Mouse (Mus musculus): ENCODE measurements at regions not wholly inside any gene's neighbourhood (a gene's known extent, or its start where the extent isn't known, plus 50 kb on each side); places are given as distances from the start of the nearest gene placed in this dataset.
"Not testable (repeated sequence)": the region's sequence is repeated elsewhere in the genome, so short reads cannot be mapped to it uniquely, and the experiment has no call there.

- no peak for DNase-seq
These were observed 1948.3 kb downstream of the 9330182O14Rik start for GRCm38 (mm10) chr15:42082436-42082835.

- no peak for DNase-seq
These were observed 1966.6 kb downstream of the 9330182O14Rik start for GRCm38 (mm10) chr15:42100730-42101129.

DNA sequence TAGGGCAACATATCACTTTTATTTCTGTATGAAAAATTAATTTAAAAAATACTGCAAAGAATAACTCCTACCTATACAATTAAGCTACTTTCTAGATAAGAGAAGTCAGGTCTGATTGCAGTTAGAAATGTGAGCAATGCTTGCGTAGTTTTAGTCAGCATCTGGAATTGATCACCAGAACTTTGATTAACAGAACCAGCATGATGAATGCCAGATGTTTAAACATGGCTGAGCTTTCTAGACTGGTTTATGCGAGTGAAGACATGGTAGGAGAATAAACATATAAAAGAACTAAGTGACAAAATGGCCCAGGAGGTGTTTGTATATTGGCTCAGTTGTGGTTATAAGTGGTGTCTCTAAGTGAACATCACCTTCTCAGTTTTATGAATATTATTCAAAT lies 1970.7 kb downstream of the 9330182O14Rik start:
- DNase-seq, result no peak

DNA sequence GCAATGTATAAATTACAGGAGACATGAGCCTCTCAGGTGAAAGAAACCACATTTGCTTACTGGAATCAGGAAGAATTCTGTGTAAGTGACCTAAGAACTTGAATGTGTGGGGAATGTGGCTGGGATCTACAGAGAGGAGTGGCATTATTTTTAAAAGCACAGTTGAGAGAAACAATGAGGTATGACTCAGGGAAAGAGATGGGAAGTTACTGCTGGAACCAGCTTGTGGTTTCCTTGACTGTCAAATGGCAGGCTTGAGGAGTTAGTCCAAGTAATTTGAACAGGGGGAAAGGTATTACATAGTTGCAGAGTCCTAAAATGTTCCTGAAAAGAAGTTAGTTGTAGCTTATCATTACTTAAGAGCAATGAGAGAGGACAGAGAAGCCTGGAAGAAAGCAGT lies 1972.9 kb downstream of the 9330182O14Rik start:
- DNase-seq, result no peak

- DNase-seq, result no peak
These were observed 1977.6 kb downstream of the 9330182O14Rik start for GRCm38 (mm10) chr15:42111811-42112210.

DNA sequence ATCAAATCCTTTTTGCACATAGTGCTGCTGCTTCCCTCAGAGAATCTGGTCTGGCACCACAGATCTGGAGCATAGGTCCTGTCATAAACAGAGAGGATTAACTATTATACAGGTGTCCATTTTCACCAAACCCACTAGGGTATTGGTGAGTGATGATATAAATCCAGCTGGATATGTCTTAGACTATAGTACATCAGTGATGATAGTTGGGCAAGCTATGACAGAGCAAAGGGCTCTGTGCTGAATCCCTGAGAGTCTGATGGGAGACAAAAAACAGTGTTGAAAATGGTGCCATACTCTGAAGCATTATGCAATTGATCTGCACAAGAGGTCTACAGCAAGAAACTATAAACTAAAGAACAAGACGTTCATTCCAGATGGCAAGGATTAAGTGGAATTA lies 1993.3 kb downstream of the 9330182O14Rik start:
- no peak for DNase-seq

DNA sequence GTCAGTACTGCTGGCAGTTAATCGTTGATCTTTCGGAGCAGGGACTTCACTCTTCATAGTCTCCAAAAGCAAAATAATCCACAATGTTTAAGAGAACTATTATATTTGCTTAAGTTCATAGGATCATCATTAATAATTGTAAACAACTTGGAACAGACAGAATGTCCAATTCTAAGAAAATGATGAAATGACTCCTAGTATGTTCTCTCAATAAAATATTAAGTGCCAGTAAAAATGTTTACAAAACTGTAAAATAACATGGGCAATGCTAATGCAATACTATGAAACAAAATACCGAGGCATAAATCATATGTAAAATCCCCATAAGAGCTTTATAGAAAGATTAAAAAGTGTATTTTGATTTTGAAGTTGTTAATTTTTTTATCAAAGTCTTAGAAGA lies 1994.8 kb downstream of the 9330182O14Rik start:
- DNase-seq, result no peak

GRCm38 (mm10) chr15:42166546-42166945 lies 2032.4 kb downstream of the 9330182O14Rik start:
- no peak for DNase-seq

- DNase-seq, result not testable (repeated sequence)
These were observed 2043.6 kb downstream of the 9330182O14Rik start for GRCm38 (mm10) chr15:42177766-42178165.

DNA sequence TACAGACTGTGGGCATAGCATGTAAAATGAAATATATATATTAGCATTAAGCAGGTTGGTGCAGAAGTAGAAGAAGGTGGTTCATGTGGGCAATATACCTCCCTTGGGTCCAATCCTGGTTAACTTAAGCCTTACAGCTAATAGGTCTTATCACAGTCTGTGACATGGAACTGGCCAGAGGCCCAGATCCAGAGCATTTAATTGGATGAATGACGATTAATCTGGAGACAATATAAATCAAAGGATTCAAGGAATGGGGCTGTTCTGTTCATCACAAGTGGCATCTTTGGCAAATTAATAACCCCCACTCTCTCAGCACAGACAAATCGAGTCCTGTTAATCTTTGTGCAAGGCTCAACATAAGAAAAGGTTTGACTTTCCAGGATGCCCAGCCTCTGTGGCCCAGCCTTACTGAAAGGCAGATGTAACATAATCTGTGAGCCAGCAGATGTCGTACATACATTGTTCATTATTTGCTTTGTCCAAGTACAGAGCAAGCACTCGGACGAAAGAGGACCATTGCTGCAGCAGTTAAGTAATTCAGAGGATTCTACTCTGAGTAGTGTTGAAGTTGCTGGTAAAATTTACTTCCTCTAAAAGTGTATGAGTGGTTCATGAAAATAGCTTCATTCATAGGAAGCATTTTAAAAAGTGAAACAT lies 2073.2 kb downstream of the 9330182O14Rik start:
- peak; percentile 13 to 22 for DNase-seq

DNA sequence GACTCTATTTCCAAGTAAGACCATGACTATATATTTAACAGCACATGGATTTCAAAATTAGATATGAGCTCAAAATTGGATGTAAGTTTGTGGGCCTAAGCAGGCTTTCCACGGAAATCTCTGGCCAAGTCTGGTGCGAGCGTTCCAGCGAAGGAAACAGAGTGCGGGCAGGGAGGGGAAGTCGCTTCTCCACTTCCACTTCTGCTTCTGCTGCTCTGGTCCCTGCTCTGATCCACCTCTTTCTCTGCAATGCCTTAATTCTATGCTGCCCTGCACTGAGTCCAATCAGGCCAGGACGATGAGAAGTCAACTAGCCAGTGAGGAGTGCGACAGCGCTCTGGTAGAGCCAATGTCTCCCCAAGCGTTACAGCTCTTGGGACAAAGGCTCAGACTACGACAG lies 2085.3 kb downstream of the 9330182O14Rik start:
- no peak for DNase-seq

GRCm38 (mm10) chr15:42220005-42220404 lies 2085.8 kb downstream of the 9330182O14Rik start:
- no peak for DNase-seq

- no peak for DNase-seq
These were observed 2090.8 kb downstream of the 9330182O14Rik start for GRCm38 (mm10) chr15:42225006-42225405.

- DNase-seq, result no peak
These were observed 2097.5 kb downstream of the 9330182O14Rik start for GRCm38 (mm10) chr15:42231692-42232091.

GRCm38 (mm10) chr15:42246812-42247211 lies 2112.6 kb downstream of the 9330182O14Rik start:
- DNase-seq, result no peak

DNA sequence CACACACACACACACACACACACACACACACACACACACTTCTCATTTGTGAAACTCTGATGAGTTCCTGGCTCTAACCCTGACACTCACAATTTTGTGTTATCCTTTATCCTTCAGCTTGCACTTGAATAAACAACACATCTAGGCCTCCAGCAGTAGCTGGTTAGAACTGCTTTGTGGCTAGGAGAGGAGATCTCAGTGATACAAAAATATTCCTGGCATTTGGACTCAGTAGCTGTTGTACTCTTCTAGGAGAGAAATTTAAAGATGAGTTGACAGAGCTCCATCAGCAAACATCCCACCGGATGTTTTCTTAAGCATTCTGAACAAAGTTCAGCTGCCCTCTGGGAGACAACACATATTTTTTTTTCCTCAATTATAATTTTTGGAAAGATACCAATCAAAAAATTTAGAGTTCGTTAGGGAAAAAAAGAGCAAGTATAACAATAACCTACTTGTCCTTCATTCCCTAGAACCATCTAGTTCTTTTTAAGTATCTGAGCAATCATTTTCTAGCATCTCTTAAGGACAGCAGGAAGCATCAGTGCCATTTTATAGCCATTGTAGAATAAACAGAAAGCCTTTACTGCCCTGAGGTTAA lies 2118.7 kb downstream of the 9330182O14Rik start:
- peak in 1 of 2 experiments; percentile 11 for DNase-seq

DNA sequence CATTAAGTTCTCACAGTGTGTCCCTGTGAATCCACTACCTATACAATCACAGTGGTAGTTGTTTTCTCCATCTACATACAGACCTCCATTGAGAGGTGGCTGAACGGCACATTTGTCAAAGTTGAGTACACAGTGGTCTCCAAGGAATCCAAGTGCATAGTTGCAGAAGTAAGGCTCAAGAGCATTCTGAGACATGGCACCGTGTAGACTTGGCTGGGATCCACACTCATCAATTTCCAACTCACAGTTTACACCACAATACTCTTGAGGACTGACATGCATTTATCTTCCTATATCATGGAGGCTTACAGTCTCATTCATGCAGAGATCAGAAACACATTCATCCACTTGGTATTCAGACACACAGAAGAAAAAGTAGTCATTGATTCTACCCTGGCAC lies 2122.2 kb downstream of the 9330182O14Rik start:
- no peak for DNase-seq

GRCm38 (mm10) chr15:42275117-42275516 lies 2141.0 kb downstream of the 9330182O14Rik start:
- DNase-seq, result no peak

GRCm38 (mm10) chr15:42277247-42277646 lies 2143.1 kb downstream of the 9330182O14Rik start:
- DNase-seq, result no peak

DNA sequence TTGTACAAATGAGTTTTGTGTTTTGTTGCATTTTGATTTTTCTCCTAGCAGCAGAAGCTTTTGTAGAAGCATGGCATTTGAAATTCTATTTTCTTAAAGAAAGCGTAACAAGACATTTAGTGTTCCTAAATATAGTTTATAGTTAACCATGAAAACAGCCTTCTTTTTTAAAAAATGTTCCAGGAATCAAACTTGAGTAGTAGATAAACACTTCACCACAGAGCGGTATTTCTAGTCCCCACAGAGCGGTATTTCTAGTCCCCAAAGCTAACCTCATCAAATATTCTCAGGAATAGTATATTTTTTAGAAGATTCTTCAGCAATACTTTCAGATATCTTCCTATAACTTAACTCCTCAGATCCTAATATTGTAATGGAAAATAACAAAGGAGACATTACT lies 2146.6 kb downstream of the 9330182O14Rik start:
- DNase-seq, result no peak

DNA sequence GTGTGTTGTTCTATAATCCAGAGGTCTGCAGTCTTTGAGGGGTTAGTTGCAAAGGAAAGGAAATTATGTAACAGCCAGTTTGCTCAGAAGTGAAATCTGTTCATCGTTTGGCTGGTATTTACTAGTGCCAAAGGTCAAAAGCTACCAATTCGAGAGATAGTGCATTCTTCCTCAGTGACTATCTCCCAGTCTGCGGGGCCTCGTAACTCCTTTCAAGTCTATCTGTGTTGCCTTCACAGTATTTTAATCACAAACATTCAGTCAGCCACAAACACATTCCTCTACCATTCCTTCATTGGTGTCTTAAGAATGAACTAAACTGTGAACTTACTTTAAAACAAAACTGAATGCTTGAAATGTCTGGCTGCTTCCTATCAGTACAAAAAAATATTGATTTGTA lies 2162.2 kb downstream of the 9330182O14Rik start:
- peak in 1 of 2 experiments; percentile 4 for DNase-seq

DNA sequence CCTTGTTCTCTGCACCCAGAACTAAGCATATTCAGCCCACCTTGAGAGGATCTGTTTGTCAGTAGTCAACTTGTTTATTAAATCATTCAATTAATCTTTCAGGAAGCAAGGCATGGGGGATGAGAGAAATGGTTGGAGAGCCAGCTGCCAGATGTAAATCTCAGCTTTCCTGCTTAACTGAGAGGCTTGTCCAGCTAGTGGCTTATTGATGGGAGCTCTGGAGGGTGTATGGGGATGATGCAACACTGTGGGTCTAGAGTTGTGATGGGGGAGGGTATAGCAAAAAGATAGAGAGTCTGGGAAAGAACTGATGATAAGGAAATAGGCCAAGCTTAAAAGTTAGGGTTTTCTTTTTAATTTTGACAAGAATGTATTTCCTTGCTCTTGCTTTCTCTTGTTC lies 2163.3 kb downstream of the 9330182O14Rik start:
- peak in 1 of 2 experiments; percentile 0 for DNase-seq

DNA sequence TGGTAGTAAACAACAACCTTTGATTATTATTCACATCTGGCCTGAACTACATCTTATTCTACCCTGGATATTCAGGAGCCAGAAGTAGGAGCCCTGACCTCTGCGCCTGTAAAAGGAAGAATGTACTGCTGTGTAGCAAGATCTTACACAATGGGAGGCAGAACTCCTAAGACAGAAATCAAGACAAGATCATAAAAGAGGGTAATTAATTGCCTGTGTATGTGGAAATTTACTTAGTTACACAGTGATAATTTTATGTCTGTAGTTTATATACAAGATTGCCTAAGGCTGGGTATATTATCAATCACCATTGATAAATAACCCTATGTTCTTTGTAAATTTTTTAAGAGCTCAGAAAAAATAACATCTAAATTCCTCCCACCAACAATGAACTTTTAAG lies 2167.8 kb downstream of the 9330182O14Rik start:
- DNase-seq, result no peak

DNA sequence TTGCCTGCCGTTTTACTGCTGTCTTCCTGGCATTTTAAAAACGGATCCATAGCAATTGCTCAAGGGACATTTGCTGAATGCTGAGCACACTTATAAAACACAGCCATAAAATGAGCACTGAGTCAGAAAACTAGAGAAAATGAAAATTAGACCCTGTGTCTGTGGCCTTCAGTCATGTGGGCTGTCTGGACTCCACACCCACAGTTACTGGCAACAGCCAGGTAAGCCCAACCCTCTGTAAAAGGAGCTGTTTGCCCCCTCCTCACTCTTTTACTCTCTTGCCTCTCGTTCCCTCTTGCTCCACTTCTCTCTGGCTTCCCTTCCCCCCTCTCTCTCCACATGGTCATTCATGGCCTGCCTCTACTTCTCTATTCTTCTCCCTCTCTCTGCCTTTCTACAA lies 2169.9 kb downstream of the 9330182O14Rik start:
- no peak for DNase-seq

- DNase-seq, result no peak
These were observed 2175.4 kb downstream of the 9330182O14Rik start for GRCm38 (mm10) chr15:42309586-42309985.

Measured in kidney, postnatal 36 days (tissue).